Comparison of ENCODE assay signal across 8 mouse cellular contexts in genomic region chrX:142808411-142808810, GRCm38 (mm10).
DNase-seq lines count a peak whose midpoint lies in the region; ATAC-seq and TF ChIP-seq lines count a peak whose summit lies in the region.

No protein-coding gene starts in this region.

- no peaks in the 10 kb centered on the region for H3K4me1 ChIP-seq in forebrain, embryonic 10.5 days
- no peaks in the 10 kb centered on the region for H3K4me1 ChIP-seq in forebrain, embryonic 11.5 days (replicated peaks; ENCODE audit: control insufficient read depth, insufficient read depth, low read length)
- no peaks in the 10 kb centered on the region for H3K4me1 ChIP-seq in forebrain, embryonic 14.5 days (ENCODE audit: control insufficient read depth, insufficient read depth, low read length)
- no peaks in the 10 kb centered on the region for H3K4me1 ChIP-seq in small intestine, adult 2 months (ENCODE audit: control insufficient read depth, insufficient read depth, insufficient read length, low read length)

- H3K27ac ChIP-seq in forebrain, embryonic 10.5 days: no peak overlapping the region
- no peak overlapping the region for H3K27ac ChIP-seq in forebrain, embryonic 11.5 days (ENCODE audit: low read depth, low read length)
- H3K27ac ChIP-seq in forebrain, embryonic 14.5 days (ENCODE audit: low read depth, low read length): no peak overlapping the region
- no peak overlapping the region for H3K27ac ChIP-seq in small intestine, adult 2 months (ENCODE audit: insufficient read depth, low read depth, low read length)

- no peak overlapping the region for H3K4me3 ChIP-seq in forebrain, embryonic 10.5 days
- no peak overlapping the region for H3K4me3 ChIP-seq in forebrain, embryonic 11.5 days (ENCODE audit: low read depth, low read length)
- H3K4me3 ChIP-seq in forebrain, embryonic 14.5 days (ENCODE audit: low read depth, low read length): no peak overlapping the region
- H3K4me3 ChIP-seq in small intestine, adult 2 months (ENCODE audit: low read depth, low read length): no peak overlapping the region

- peaks cover 51% of the 10 kb centered on the region for H3K27me3 ChIP-seq in forebrain, embryonic 10.5 days (ENCODE audit: poor library complexity, severe bottlenecking)
- no peaks in the 10 kb centered on the region for H3K27me3 ChIP-seq in forebrain, embryonic 11.5 days (ENCODE audit: control insufficient read depth, insufficient read depth, low read length)
- no peaks in the 10 kb centered on the region for H3K27me3 ChIP-seq in forebrain, embryonic 14.5 days (replicated peaks; ENCODE audit: control insufficient read depth, insufficient read depth, low read length)
- no peaks in the 10 kb centered on the region for H3K27me3 ChIP-seq in small intestine, adult 2 months (ENCODE audit: control insufficient read depth, insufficient read depth, low read length)

- H3K4me2 ChIP-seq in forebrain, embryonic 11.5 days (ENCODE audit: low read depth, low read length, severe bottlenecking): no peak overlapping the region
- H3K4me2 ChIP-seq in forebrain, embryonic 14.5 days (ENCODE audit: low read length): no peak overlapping the region

- no peaks in the 10 kb centered on the region for H3K9me3 ChIP-seq in forebrain, embryonic 10.5 days
- H3K9me3 ChIP-seq in forebrain, embryonic 11.5 days (ENCODE audit: control insufficient read depth, low read length): no peaks in the 10 kb centered on the region
- no peaks in the 10 kb centered on the region for H3K9me3 ChIP-seq in forebrain, embryonic 14.5 days (replicated peaks; ENCODE audit: control insufficient read depth, low read length)

- TF ChIP-seq CTCF in small intestine, adult 2 months (IDR thresholded peaks at IDR 0.05; ENCODE audit: extremely low read depth, insufficient read length, insufficient replicate concordance, low read depth, low read length): peak; percentile 44; the same call in 1 of the 2 replicates

- no peak for TF ChIP-seq POLR2A in small intestine, adult 2 months (IDR thresholded peaks at IDR 0.05; ENCODE audit: low read depth, low read length)

- DNase-seq in forebrain, embryonic 10.5 days (ENCODE audit: extremely low spot score, low spot score): peak; percentile 27
- DNase-seq in forebrain, embryonic 11.5 days (ENCODE audit: low spot score): no peak
- peak; percentile 67 for DNase-seq in 3T3-L1 (ENCODE audit: low read depth, low spot score)
- DNase-seq in c-Kit-negative CD71-positive TER-119-positive erythroid progenitor cells, embryonic 14.5 days (ENCODE audit: low read depth, low spot score): peak; percentile 8
- peak; percentile 76 for DNase-seq in forebrain, embryonic 14.5 days (ENCODE audit: low spot score)
- peak; percentile 61 for DNase-seq in kidney, postnatal 10 days
- peak; percentile 64 for DNase-seq in lung, postnatal 14 days

- no peak for ATAC-seq in forebrain, embryonic 11.5 days (replicated peaks; ENCODE audit: low FRiP score)
- ATAC-seq in forebrain, embryonic 14.5 days: peak; percentile 46; the same call in 1 of the 2 replicates

- WGBS in forebrain, embryonic 10.5 days: 49% methylated on average over 9 of the region's 9 CpGs
- WGBS in forebrain, embryonic 11.5 days: 50% methylated on average over 9 of the region's 9 CpGs
- WGBS in forebrain, embryonic 14.5 days: 44% methylated on average over 9 of the region's 9 CpGs
- 43% methylated on average over 9 of the region's 9 CpGs for WGBS in small intestine, adult 2 months

- peaks cover 11% of the 10 kb centered on the region; the same call in 1 of the 2 replicates for H3K36me3 ChIP-seq in forebrain, embryonic 10.5 days (replicated peaks)
- no peaks in the 10 kb centered on the region for H3K36me3 ChIP-seq in forebrain, embryonic 11.5 days (ENCODE audit: control insufficient read depth, insufficient read depth, low read length)
- H3K36me3 ChIP-seq in forebrain, embryonic 14.5 days (ENCODE audit: control insufficient read depth, insufficient read depth, low read length): no peaks in the 10 kb centered on the region
- peaks cover 5% of the 10 kb centered on the region; the same call in 1 of the 2 replicates for H3K36me3 ChIP-seq in small intestine, adult 2 months (ENCODE audit: control insufficient read depth, insufficient read depth, low read length)

- no peak overlapping the region for H3K9ac ChIP-seq in forebrain, embryonic 11.5 days (ENCODE audit: low read length)
- no peak overlapping the region for H3K9ac ChIP-seq in forebrain, embryonic 14.5 days (ENCODE audit: low read length)
